18 mouse cellular contexts compared by ENCODE assay signal in genomic region chr1:74872218-74872617, GRCm38 (mm10). TPM values are rescaled to one million over a fixed set of nuclear protein-coding genes. Genes with fewer than 3 reads are reported as not detected.
"Had no signal": no experiment of that assay in that cellular context is flagged by ENCODE, and none has a peak within 500 bp of the region (broad histone marks: within the 10 kb centered on the region; RNA-seq: fewer than 3 reads in every experiment).

No protein-coding gene starts in this region.

- DNase-seq: kidney, adult 2 months; kidney, postnatal 25 days; lung, adult 2 months; lung, postnatal 36 days; thymus, postnatal 14 days had no signal

- H3K9me3 ChIP-seq: kidney, embryonic 15.5 days; limb, embryonic 10.5 days; liver, embryonic 15.5 days; midbrain, embryonic 10.5 days; neural tube, embryonic 15.5 days had no signal

- H3K9ac ChIP-seq: kidney, embryonic 15.5 days; liver, embryonic 15.5 days; neural tube, embryonic 15.5 days had no signal

- ATAC-seq: lung, postnatal 0 days had no signal

- H3K36me3 ChIP-seq: kidney, embryonic 15.5 days; limb, embryonic 10.5 days; liver, embryonic 15.5 days; midbrain, embryonic 10.5 days; neural tube, embryonic 15.5 days had no signal

- H3K4me1 ChIP-seq: kidney, embryonic 15.5 days; limb, embryonic 10.5 days; liver, embryonic 15.5 days; neural tube, embryonic 15.5 days had no signal

- H3K4me3 ChIP-seq: kidney, embryonic 15.5 days; left cerebral cortex, adult 2 months; limb, embryonic 10.5 days; liver, embryonic 15.5 days; midbrain, embryonic 10.5 days; neural tube, embryonic 15.5 days had no signal

- H3K4me2 ChIP-seq: kidney, embryonic 15.5 days; liver, embryonic 11.5 days; liver, embryonic 15.5 days; neural tube, embryonic 15.5 days had no signal

- H3K27ac ChIP-seq: kidney, embryonic 15.5 days; left cerebral cortex, adult 2 months; limb, embryonic 10.5 days; liver, embryonic 15.5 days; midbrain, embryonic 10.5 days; neural tube, embryonic 15.5 days; stomach, postnatal 0 days had no signal

RNA-seq across cellular contexts. Expression of gene Fev, which starts 13.0 kb away (rescaled TPM):
- total RNA-seq: layer of hippocampus, postnatal 25 days; left cerebral cortex, adult 2 months; left cerebral cortex, postnatal 14 days; megakaryocyte, adult 5-6 weeks had no signal
- polyA plus RNA-seq: kidney, adult 2 months; limb, embryonic 10.5 days; lung, adult 2 months; lung, postnatal 0 days; midbrain, embryonic 10.5 days had no signal

RNA-seq across cellular contexts. Expression of gene Cdk5r2, which starts 17.5 kb away (rescaled TPM):
- total RNA-seq: megakaryocyte, adult 5-6 weeks had no signal
- polyA plus RNA-seq: limb, embryonic 10.5 days; liver, embryonic 15.5 days; lung, postnatal 0 days had no signal

RNA-seq across cellular contexts. Expression of gene Cryba2, which starts 20.7 kb away (rescaled TPM):
- total RNA-seq: left cerebral cortex, adult 2 months; megakaryocyte, adult 5-6 weeks had no signal
- polyA plus RNA-seq: kidney, adult 2 months; kidney, embryonic 15.5 days; limb, embryonic 10.5 days; limb, embryonic 14.5 days; liver, embryonic 11.5 days; liver, embryonic 15.5 days; lung, adult 2 months; lung, postnatal 0 days; midbrain, embryonic 10.5 days had no signal
